Mouse (Mus musculus) limb, embryonic 10.5 days (tissue): ENCODE measurements around the gene Rnf7. TPM values are rescaled to one million over a fixed set of nuclear protein-coding genes. Genes with fewer than 3 reads are reported as not detected.

ENCODE experiments used
- DNase-seq: peaks from one replicate; pipeline ENCODE4 v3.0.0-alpha.2; 2017; ENCODE audit warnings: low spot score
- H3K27ac ChIP-seq: fragments of 300-500 bp; sonication (generic); 2 replicates; pipeline ENCODE4 v1.5.1; 2016; ENCODE audit warnings: mild to moderate bottlenecking
- H3K27me3 ChIP-seq: fragments of 300-500 bp; sonication (generic); 2 replicates; pipeline ENCODE4 v1.6.1; 2016; ENCODE audit warnings: low read depth, mild to moderate bottlenecking; ENCODE audit not compliant: poor library complexity, severe bottlenecking
- H3K36me3 ChIP-seq: fragments of 300-500 bp; sonication (generic); 2 replicates; pipeline ENCODE4 v1.6.1; 2016; ENCODE audit warnings: mild to moderate bottlenecking, moderate library complexity
- H3K4me1 ChIP-seq: fragments of 300-500 bp; sonication (generic); 2 replicates; pipeline ENCODE4 v1.6.1; 2016
- H3K4me3 ChIP-seq: fragments of 300-500 bp; sonication (generic); 2 replicates; pipeline ENCODE4 v1.5.1; 2016; ENCODE audit warnings: mild to moderate bottlenecking, moderate library complexity
- H3K9me3 ChIP-seq: fragments of 300-500 bp; sonication (generic); replicated peaks from 2 replicates; pipeline ENCODE4 v1.6.1; 2016; ENCODE audit warnings: mild to moderate bottlenecking
- WGBS: fragments of 180-500 bp; shearing (Covaris S2); methylation state at CpG from one replicate; pipeline ENCODE4 v1.1.7; 2016; 5-methylcytosine and 5-hydroxymethylcytosine counted together
- polyA plus RNA-seq: library from polyadenylated mRNA; unstranded; fragments of >200 nt; fragmentation: Nextera tagmentation; extraction: Ambion mirVana; gene quantifications from 2 replicates; pipeline ENCODE4 v1.2.1, GENCODE M21; 2016

Gene Rnf7
- polyA plus RNA-seq, 1 experiment from 2014 or later, result 265 TPM

DNA sequence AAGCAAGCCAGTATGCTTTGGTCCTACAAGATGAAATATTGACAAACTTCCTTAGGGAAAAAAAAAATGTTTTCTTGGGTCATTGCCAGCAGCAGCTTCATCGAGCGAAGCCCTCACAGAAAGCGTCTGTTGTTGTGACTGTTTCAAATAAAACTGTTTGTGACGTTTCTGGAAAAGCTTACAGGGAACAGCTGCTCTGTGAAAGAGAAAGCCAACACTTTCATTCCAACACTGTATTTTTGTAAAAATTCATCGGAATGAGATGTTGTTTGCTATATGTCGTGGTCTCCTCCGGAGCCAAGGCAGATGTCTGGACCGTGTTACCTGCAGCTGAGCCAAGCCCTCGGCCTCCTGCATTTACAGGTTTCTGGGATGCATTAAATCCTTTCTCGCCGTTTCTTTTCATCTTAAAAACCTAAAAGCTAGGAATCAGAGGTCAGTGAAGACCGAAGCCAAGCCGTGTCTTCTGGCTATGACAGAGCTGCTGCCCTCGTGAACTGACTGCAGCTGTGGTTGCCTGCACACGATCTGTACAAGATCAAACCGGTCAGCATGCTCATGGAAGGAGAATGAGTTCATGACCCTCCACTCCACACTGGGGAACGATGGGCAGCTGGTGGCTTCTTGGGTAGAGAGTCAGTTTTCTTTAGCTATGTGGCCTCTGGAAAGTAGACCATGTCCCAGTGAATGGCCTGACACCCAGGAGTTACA lies 50.0 kb downstream of the Rnf7 start:
- no peaks in the 10 kb centered on the region for H3K9me3 ChIP-seq
- H3K36me3 ChIP-seq, result no peaks in the 10 kb centered on the region
- H3K4me3 ChIP-seq, result no peak overlapping the region
- H3K4me1 ChIP-seq, result peaks cover 14% of the 10 kb centered on the region
- H3K27me3 ChIP-seq, result no peaks in the 10 kb centered on the region
- DNase-seq, result no peak
- no peak overlapping the region for H3K27ac ChIP-seq
- WGBS, result 84% methylated on average over 17 of the region's 17 CpGs

DNA sequence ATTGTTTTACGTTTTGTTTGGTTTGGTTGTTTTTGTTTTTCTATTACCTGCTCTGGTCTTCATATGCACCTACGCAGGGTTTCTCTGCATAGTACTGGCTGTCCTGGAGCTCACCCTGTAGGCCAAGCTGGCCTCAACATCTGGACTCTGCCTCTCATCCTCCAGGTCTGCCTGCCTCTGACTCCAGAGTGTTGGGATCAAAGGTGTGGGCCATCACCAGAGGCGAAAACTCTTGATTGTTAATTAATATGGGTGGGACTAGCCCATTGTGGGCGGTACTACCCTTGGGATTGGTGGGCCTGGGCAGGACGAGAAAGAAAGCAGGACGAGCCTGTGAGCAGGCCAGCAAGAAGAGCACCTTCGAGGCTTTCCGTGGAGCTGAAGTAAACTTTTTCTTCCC lies 54.4 kb downstream of the Rnf7 start:
- 27% methylated on average over 8 of the region's 8 CpGs for WGBS
- Histone ChIP-seq H3K4me1 (peaks cover 16% of the 10 kb centered on the region), H3K27me3 (no peaks in the 10 kb centered on the region), H3K9me3 (no peaks in the 10 kb centered on the region), H3K36me3 (no peaks in the 10 kb centered on the region), H3K27ac (no peak overlapping the region), H3K4me3 (no peak overlapping the region)
- DNase-seq, result no peak

Other genes with a start within 250 kb of the Rnf7 start
- 148 and 162 TPM in 2 replicates for gene Atp1b3, start 114.2 kb downstream of the Rnf7 start, polyA plus RNA-seq
- gene Gm28729, start 46.6 kb upstream of the Rnf7 start, polyA plus RNA-seq, result not detected in 2 replicates
- gene Rasa2, start 152.9 kb upstream of the Rnf7 start, polyA plus RNA-seq, result 14.1 and 18.5 TPM in 2 replicates